ENCODE assay signal across 7 mouse cellular contexts in the genomic region with DNA sequence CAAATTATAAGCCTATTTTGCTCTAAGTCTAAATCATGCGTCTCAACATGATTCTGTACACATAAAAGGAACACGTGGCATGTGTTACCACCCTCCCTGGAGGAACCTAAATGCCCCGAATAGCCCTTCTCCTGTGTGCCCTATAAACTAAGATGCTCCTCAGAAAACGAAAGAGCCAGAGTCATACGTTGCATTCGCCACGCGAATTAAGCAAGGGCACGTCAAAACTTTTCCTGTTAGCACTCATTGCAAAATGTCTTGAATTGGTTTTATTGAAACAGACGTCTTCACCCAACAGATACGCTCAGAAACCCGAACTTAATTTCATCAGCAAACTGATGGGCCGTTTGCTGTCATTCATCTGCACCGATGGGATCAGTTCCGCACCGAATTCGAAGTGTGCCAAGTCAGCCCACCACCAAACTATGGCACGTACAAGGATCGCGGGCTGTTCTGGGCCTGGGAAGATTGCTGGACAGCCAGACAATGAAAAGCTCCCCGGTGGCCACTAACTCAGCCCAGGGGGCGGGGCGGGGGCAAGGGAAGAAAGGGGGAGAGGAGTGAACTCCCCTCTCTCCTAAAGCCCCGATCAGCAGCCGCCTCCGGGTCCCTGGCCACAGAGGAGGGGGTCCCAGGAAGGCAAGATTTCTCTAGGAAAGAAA. TPM values are rescaled to one million over a fixed set of nuclear protein-coding genes. Genes with fewer than 3 reads are reported as not detected.
A peak's percentile ranks its signal among the peaks of the same experiment; 100 is the strongest.
DNase-seq lines count a peak whose midpoint lies in the region; ATAC-seq and TF ChIP-seq lines count a peak whose summit lies in the region.

No protein-coding gene starts in this region.

- peak; percentile 16 to 59; a peak in 2 of 4 replicates for TF ChIP-seq EP300 in MEL (IDR thresholded peaks at IDR 0.05; ENCODE audit: low read depth in 1 of 2, low read length in 2 of 2)

- H3K36me3 ChIP-seq in MEL (ENCODE audit: control insufficient read depth in 1 of 2, insufficient read depth in 2 of 2, low read length in 2 of 2), result peaks cover 0 to 21% of the 10 kb centered on the region in 2 experiments; a peak in 2 of 4 replicates
- H3K36me3 ChIP-seq in embryonic facial prominence, embryonic 15.5 days, result no peaks in the 10 kb centered on the region
- no peaks in the 10 kb centered on the region for H3K36me3 ChIP-seq in hindbrain, embryonic 12.5 days
- no peaks in the 10 kb centered on the region for H3K36me3 ChIP-seq in liver, embryonic 12.5 days
- no peaks in the 10 kb centered on the region for H3K36me3 ChIP-seq in neural tube, embryonic 15.5 days

- no peak for TF ChIP-seq CTCF in MEL (IDR thresholded peaks at IDR 0.05 in 2 of 3, conservative IDR thresholded peaks at IDR 0.05 in 1 of 3; ENCODE audit: control insufficient read depth in 1 of 3, insufficient read depth in 1 of 3, low read depth in 2 of 3, low read length in 3 of 3, poor library complexity in 1 of 3, severe bottlenecking in 1 of 3)

- peak in 1 of 2 experiments; percentile 41; a peak in 2 of 4 replicates for TF ChIP-seq POLR2A in MEL (IDR thresholded peaks at IDR 0.05; ENCODE audit: control insufficient read depth in 1 of 2, insufficient read depth in 1 of 2, low read depth in 1 of 2, low read length in 2 of 2, poor library complexity in 1 of 2)

- peak overlapping the region; percentile 74 for H3K4me2 ChIP-seq in embryonic facial prominence, embryonic 15.5 days (replicated peaks)
- peak overlapping the region; percentile 87 for H3K4me2 ChIP-seq in hindbrain, embryonic 12.5 days (replicated peaks)
- H3K4me2 ChIP-seq in liver, embryonic 12.5 days, result peak overlapping the region; percentile 100
- peak overlapping the region; percentile 91 for H3K4me2 ChIP-seq in neural tube, embryonic 15.5 days

- WGBS in embryonic facial prominence, embryonic 15.5 days, result under 1% methylated on average over 26 of the region's 26 CpGs
- under 1% methylated on average over 26 of the region's 26 CpGs for WGBS in hindbrain, embryonic 12.5 days
- 4% methylated on average over 26 of the region's 26 CpGs for WGBS in liver, embryonic 12.5 days (ENCODE audit: insufficient replicate concordance)
- WGBS in neural tube, embryonic 15.5 days, result 0% methylated on average over 26 of the region's 26 CpGs

- H3K9me3 ChIP-seq in MEL (replicated peaks; ENCODE audit: insufficient read depth, low read length), result no peaks in the 10 kb centered on the region
- no peaks in the 10 kb centered on the region for H3K9me3 ChIP-seq in embryonic facial prominence, embryonic 15.5 days (replicated peaks)
- no peaks in the 10 kb centered on the region for H3K9me3 ChIP-seq in hindbrain, embryonic 12.5 days (replicated peaks)
- no peaks in the 10 kb centered on the region for H3K9me3 ChIP-seq in liver, embryonic 12.5 days (replicated peaks)
- H3K9me3 ChIP-seq in neural tube, embryonic 15.5 days (replicated peaks), result no peaks in the 10 kb centered on the region

- peak overlapping the region; percentile 76 to 96 for H3K4me3 ChIP-seq in MEL (ENCODE audit: control insufficient read depth in 1 of 2, insufficient read depth in 1 of 2, low read depth in 2 of 2, low read length in 2 of 2)
- peak overlapping the region; percentile 86 for H3K4me3 ChIP-seq in embryonic facial prominence, embryonic 15.5 days (replicated peaks)
- H3K4me3 ChIP-seq in hindbrain, embryonic 12.5 days, result peak overlapping the region; percentile 90
- peak overlapping the region; percentile 75 for H3K4me3 ChIP-seq in liver, embryonic 12.5 days
- H3K4me3 ChIP-seq in neural tube, embryonic 15.5 days (replicated peaks), result peak overlapping the region; percentile 87

- peaks cover 16 to 20% of the 10 kb centered on the region in 2 experiments for H3K4me1 ChIP-seq in MEL (ENCODE audit: control insufficient read depth in 1 of 2, insufficient read depth in 2 of 2, low read length in 2 of 2)
- H3K4me1 ChIP-seq in embryonic facial prominence, embryonic 15.5 days, result peaks cover 46% of the 10 kb centered on the region
- peaks cover 17% of the 10 kb centered on the region for H3K4me1 ChIP-seq in hindbrain, embryonic 12.5 days
- H3K4me1 ChIP-seq in liver, embryonic 12.5 days, result peaks cover 23% of the 10 kb centered on the region
- H3K4me1 ChIP-seq in neural tube, embryonic 15.5 days, result peaks cover 33% of the 10 kb centered on the region

- H3K9ac ChIP-seq in MEL (ENCODE audit: control insufficient read depth, low read depth, low read length, poor library complexity, severe bottlenecking), result peak overlapping the region; percentile 81
- H3K9ac ChIP-seq in embryonic facial prominence, embryonic 15.5 days, result peak overlapping the region; percentile 90
- H3K9ac ChIP-seq in hindbrain, embryonic 12.5 days, result peak overlapping the region; percentile 88
- H3K9ac ChIP-seq in liver, embryonic 12.5 days, result peak overlapping the region; percentile 77
- H3K9ac ChIP-seq in neural tube, embryonic 15.5 days (replicated peaks), result peak overlapping the region; percentile 77

- TF ChIP-seq RAD21 in MEL (IDR thresholded peaks at IDR 0.05; ENCODE audit: low read depth, low read length), result no peak

- peak; percentile 67 for DNase-seq in A20 (ENCODE audit: low read depth, low spot score)
- DNase-seq in MEL (ENCODE audit: low read depth, low spot score), result peak; percentile 82
- no peak for DNase-seq in right cerebral cortex, adult 18-20 months

- ATAC-seq in embryonic facial prominence, embryonic 15.5 days (ENCODE audit: insufficient number of reproducible peaks, low FRiP score, low TSS enrichment, low read depth), result no peak
- ATAC-seq in hindbrain, embryonic 12.5 days (ENCODE audit: low FRiP score), result peak; percentile 52
- ATAC-seq in liver, embryonic 12.5 days, result no peak
- ATAC-seq in neural tube, embryonic 15.5 days (ENCODE audit: low FRiP score), result peak; percentile 26; the same call in 1 of the 2 replicates

- peak overlapping the region; percentile 75 for H3K27ac ChIP-seq in MEL (ENCODE audit: control insufficient read depth, low read depth, low read length)
- H3K27ac ChIP-seq in embryonic facial prominence, embryonic 15.5 days (replicated peaks), result peak overlapping the region; percentile 88
- H3K27ac ChIP-seq in hindbrain, embryonic 12.5 days, result peak overlapping the region; percentile 91
- H3K27ac ChIP-seq in liver, embryonic 12.5 days, result no peak overlapping the region
- peak overlapping the region; percentile 89 for H3K27ac ChIP-seq in neural tube, embryonic 15.5 days (replicated peaks)

- H3K27me3 ChIP-seq in MEL (ENCODE audit: control insufficient read depth in 1 of 2, insufficient read depth in 2 of 2, low read length in 2 of 2), result no peaks in the 10 kb centered on the region
- no peaks in the 10 kb centered on the region for H3K27me3 ChIP-seq in embryonic facial prominence, embryonic 15.5 days
- no peaks in the 10 kb centered on the region for H3K27me3 ChIP-seq in hindbrain, embryonic 12.5 days
- peaks cover 15% of the 10 kb centered on the region for H3K27me3 ChIP-seq in liver, embryonic 12.5 days (replicated peaks)
- no peaks in the 10 kb centered on the region for H3K27me3 ChIP-seq in neural tube, embryonic 15.5 days (replicated peaks)

- H3K79me2 ChIP-seq in MEL (ENCODE audit: control insufficient read depth, insufficient read depth, low read length, poor library complexity), result peaks cover 42% of the 10 kb centered on the region

TF ChIP-seq in MEL, 35 proteins besides CTCF, POLR2A, EP300 and RAD21 (continues in another document):
- TF ChIP-seq MXI1 (IDR thresholded peaks at IDR 0.05; ENCODE audit: low read depth, low read length), result peak; percentile 99
- TF ChIP-seq RCOR1 (IDR thresholded peaks at IDR 0.05; ENCODE audit: low read depth, low read length), result no peak
- TF ChIP-seq TAL1 (IDR thresholded peaks at IDR 0.05; ENCODE audit: low read length), result no peak
- peak; percentile 74 for TF ChIP-seq USF1 (IDR thresholded peaks at IDR 0.05; ENCODE audit: low read depth, low read length)
- TF ChIP-seq NELFE (IDR thresholded peaks at IDR 0.05; ENCODE audit: low read depth, low read length), result peak; percentile 46
- TF ChIP-seq ZNF384 (IDR thresholded peaks at IDR 0.05; ENCODE audit: low read depth, low read length), result no peak
- no peak for TF ChIP-seq CHD2 (IDR thresholded peaks at IDR 0.05; ENCODE audit: low read length)
- TF ChIP-seq SIN3A (IDR thresholded peaks at IDR 0.05; ENCODE audit: low read length), result peak; percentile 90
- peak; percentile 55; the same call in 1 of the 2 replicates for TF ChIP-seq POLR2AphosphoS2 (IDR thresholded peaks at IDR 0.05; ENCODE audit: low read length)
- TF ChIP-seq HCFC1 (IDR thresholded peaks at IDR 0.05; ENCODE audit: low read depth, low read length), result no peak
- TF ChIP-seq CHD1 (IDR thresholded peaks at IDR 0.05; ENCODE audit: low read depth, low read length), result no peak
- TF ChIP-seq ETS1 (IDR thresholded peaks at IDR 0.05; ENCODE audit: low read depth, low read length), result peak; percentile 37; the same call in 1 of the 2 replicates
- no peak; the same call in 1 of the 2 replicates for TF ChIP-seq ZMIZ1 (IDR thresholded peaks at IDR 0.05; ENCODE audit: low read depth, low read length)
- no peak for TF ChIP-seq MAFK (IDR thresholded peaks at IDR 0.05; ENCODE audit: borderline replicate concordance, low read depth, low read length)
- no peak for TF ChIP-seq SMC3 (IDR thresholded peaks at IDR 0.05; ENCODE audit: low read depth, low read length)
- TF ChIP-seq ELF1 (IDR thresholded peaks at IDR 0.05; ENCODE audit: low read depth, low read length), result no peak; the same call in 1 of the 2 replicates
- TF ChIP-seq MAX (IDR thresholded peaks at IDR 0.05; ENCODE audit: low read length), result peak; percentile 96

RNA-seq across cellular contexts. Expression of gene Nxn, which starts 1.2 kb away (rescaled TPM):
- total RNA-seq in MEL (2012; rRNA removed), result 53.0 and 65.8 TPM in 2 replicates
- polyA plus RNA-seq in MEL (2012; ENCODE audit: insufficient read depth in 1 of 2, insufficient read length in 2 of 2, low read depth in 1 of 2, low replicate concordance in 2 of 2, missing spikeins in 1 of 2), result 10 to 100 TPM; 52.8 to 54.3 TPM
- 72.1 and 74.8 TPM in 2 replicates for polyA plus RNA-seq in embryonic facial prominence, embryonic 15.5 days (2015; fragmentation: Nextera tagmentation; extraction: Ambion mirVana)
- 54.3 and 57.3 TPM in 2 replicates for polyA plus RNA-seq in hindbrain, embryonic 12.5 days (2016; fragmentation: Nextera tagmentation; extraction: Ambion mirVana)
- 6.0 and 6.9 TPM in 2 replicates for polyA plus RNA-seq in liver, embryonic 12.5 days (2016; fragmentation: Nextera tagmentation; extraction: Ambion mirVana)
- 27.3 and 29.8 TPM in 2 replicates for polyA plus RNA-seq in neural tube, embryonic 15.5 days (2015; fragmentation: Nextera tagmentation; extraction: Ambion mirVana)

RNA-seq across cellular contexts. Expression of gene Timm22, which starts 9.0 kb away (rescaled TPM):
- 71.6 and 77.0 TPM in 2 replicates for total RNA-seq in MEL (2012; rRNA removed)
- 10 to 100 TPM in 1 of 2 experiments, not detected in 1; 47.4 TPM for polyA plus RNA-seq in MEL (2012; ENCODE audit: insufficient read depth in 1 of 2, insufficient read length in 2 of 2, low read depth in 1 of 2, low replicate concordance in 2 of 2, missing spikeins in 1 of 2)
- polyA plus RNA-seq in embryonic facial prominence, embryonic 15.5 days (2015; fragmentation: Nextera tagmentation; extraction: Ambion mirVana), result 101 and 106 TPM in 2 replicates
- 111 and 113 TPM in 2 replicates for polyA plus RNA-seq in hindbrain, embryonic 12.5 days (2016; fragmentation: Nextera tagmentation; extraction: Ambion mirVana)
- polyA plus RNA-seq in liver, embryonic 12.5 days (2016; fragmentation: Nextera tagmentation; extraction: Ambion mirVana), result 59.4 and 63.6 TPM in 2 replicates
- polyA plus RNA-seq in neural tube, embryonic 15.5 days (2015; fragmentation: Nextera tagmentation; extraction: Ambion mirVana), result 107 and 108 TPM in 2 replicates

Comparison
In these comparisons a context has a peak if more than half of its experiments do, and no peak if none do; other contexts are left out.
1. ATAC-seq: peak in hindbrain, embryonic 12.5 days (single experiment) and neural tube, embryonic 15.5 days (single experiment); none in embryonic facial prominence, embryonic 15.5 days (single experiment) and liver, embryonic 12.5 days (single experiment).
2. Peak in every context shown above with its lines, with median percentiles within 50 percentile points of each other: H3K4me3 ChIP-seq, H3K9ac ChIP-seq and H3K4me2 ChIP-seq.